Mouse (Mus musculus): ENCODE results near the gene Tesmin. TPM values are rescaled to one million over a fixed set of nuclear protein-coding genes. Genes with fewer than 3 reads are reported as not detected.

Gene Tesmin
- polyA plus RNA-seq, 1 experiment from 2014 or later, result 1.1 TPM

GRCm38 (mm10) chr19:3431969-3432368, 43.3 kb downstream of the Tesmin start:
- Histone ChIP-seq H3K9ac (ENCODE audit: low read depth, low read length) (no peak overlapping the region), H3K27ac (ENCODE audit: low read depth, low read length) (no peak overlapping the region), H3K4me2 (replicated peaks; ENCODE audit: low read depth) (no peak overlapping the region), H3K4me3 (ENCODE audit: low read depth, low read length) (no peak overlapping the region), H3K9me3 (ENCODE audit: control insufficient read depth) (no peaks in the 10 kb centered on the region), H3K27me3 (replicated peaks; ENCODE audit: control insufficient read depth, insufficient read depth, low read length) (no peaks in the 10 kb centered on the region), H3K36me3 (ENCODE audit: control insufficient read depth, insufficient read depth) (no peaks in the 10 kb centered on the region), H3K4me1 (replicated peaks; ENCODE audit: control insufficient read depth, insufficient read depth, low read length) (no peaks in the 10 kb centered on the region)
- ATAC-seq, result no peak
- TF ChIP-seq CTCF (IDR thresholded peaks at IDR 0.05; ENCODE audit: low read depth), result no peak
- 82% methylated on average over 1 of the region's 2 CpGs for WGBS

- Histone ChIP-seq H3K9ac (ENCODE audit: low read depth, low read length) (no peak overlapping the region), H3K9me3 (ENCODE audit: control insufficient read depth) (no peaks in the 10 kb centered on the region), H3K36me3 (ENCODE audit: control insufficient read depth, insufficient read depth) (no peaks in the 10 kb centered on the region), H3K4me3 (ENCODE audit: low read depth, low read length) (no peak overlapping the region), H3K27me3 (replicated peaks; ENCODE audit: control insufficient read depth, insufficient read depth, low read length) (no peaks in the 10 kb centered on the region), H3K4me2 (replicated peaks; ENCODE audit: low read depth) (no peak overlapping the region), H3K27ac (ENCODE audit: low read depth, low read length) (no peak overlapping the region), H3K4me1 (replicated peaks; ENCODE audit: control insufficient read depth, insufficient read depth, low read length) (no peaks in the 10 kb centered on the region)
- TF ChIP-seq CTCF (IDR thresholded peaks at IDR 0.05; ENCODE audit: low read depth), result no peak
- ATAC-seq, result no peak
- WGBS, result 48% methylated on average over 4 of the region's 4 CpGs
These were observed 45.5 kb downstream of the Tesmin start for GRCm38 (mm10) chr19:3434124-3434523.

- Histone ChIP-seq H3K9me3 (ENCODE audit: control insufficient read depth) (no peaks in the 10 kb centered on the region), H3K4me2 (replicated peaks; ENCODE audit: low read depth) (no peak overlapping the region), H3K4me1 (replicated peaks; ENCODE audit: control insufficient read depth, insufficient read depth, low read length) (no peaks in the 10 kb centered on the region), H3K9ac (ENCODE audit: low read depth, low read length) (no peak overlapping the region), H3K27me3 (replicated peaks; ENCODE audit: control insufficient read depth, insufficient read depth, low read length) (no peaks in the 10 kb centered on the region), H3K36me3 (ENCODE audit: control insufficient read depth, insufficient read depth) (no peaks in the 10 kb centered on the region), H3K4me3 (ENCODE audit: low read depth, low read length) (no peak overlapping the region), H3K27ac (ENCODE audit: low read depth, low read length) (no peak overlapping the region)
- no peak for TF ChIP-seq CTCF (IDR thresholded peaks at IDR 0.05; ENCODE audit: low read depth)
- ATAC-seq, result no peak
- 31% methylated on average over 4 of the region's 4 CpGs for WGBS
These were observed 46.0 kb downstream of the Tesmin start for GRCm38 (mm10) chr19:3434641-3435040.

- Histone ChIP-seq H3K9me3 (ENCODE audit: control insufficient read depth) (no peaks in the 10 kb centered on the region), H3K4me2 (replicated peaks; ENCODE audit: low read depth) (no peak overlapping the region), H3K4me1 (replicated peaks; ENCODE audit: control insufficient read depth, insufficient read depth, low read length) (no peaks in the 10 kb centered on the region), H3K27ac (ENCODE audit: low read depth, low read length) (no peak overlapping the region), H3K9ac (ENCODE audit: low read depth, low read length) (no peak overlapping the region), H3K27me3 (replicated peaks; ENCODE audit: control insufficient read depth, insufficient read depth, low read length) (no peaks in the 10 kb centered on the region), H3K4me3 (ENCODE audit: low read depth, low read length) (no peak overlapping the region), H3K36me3 (ENCODE audit: control insufficient read depth, insufficient read depth) (no peaks in the 10 kb centered on the region)
- TF ChIP-seq CTCF (IDR thresholded peaks at IDR 0.05; ENCODE audit: low read depth), result no peak
- WGBS, result 64% methylated on average over 3 of the region's 3 CpGs
- ATAC-seq, result no peak
These were observed 47.2 kb downstream of the Tesmin start for GRCm38 (mm10) chr19:3435824-3436223.

GRCm38 (mm10) chr19:3436840-3437239, 48.2 kb downstream of the Tesmin start:
- peak; percentile 73 for TF ChIP-seq CTCF (IDR thresholded peaks at IDR 0.05; ENCODE audit: low read depth)

GRCm38 (mm10) chr19:3437980-3438379, 49.3 kb downstream of the Tesmin start:
- ATAC-seq, result no peak
- WGBS, result 63% methylated on average over 5 of the region's 5 CpGs

More at GRCm38 (mm10) chr19:3436840-3437239, 48.2 kb downstream of the Tesmin start:
- Histone ChIP-seq H3K4me1 (replicated peaks; ENCODE audit: control insufficient read depth, insufficient read depth, low read length) (no peaks in the 10 kb centered on the region), H3K4me3 (ENCODE audit: low read depth, low read length) (no peak overlapping the region), H3K27me3 (replicated peaks; ENCODE audit: control insufficient read depth, insufficient read depth, low read length) (no peaks in the 10 kb centered on the region), H3K9ac (ENCODE audit: low read depth, low read length) (no peak overlapping the region), H3K36me3 (ENCODE audit: control insufficient read depth, insufficient read depth) (no peaks in the 10 kb centered on the region), H3K9me3 (ENCODE audit: control insufficient read depth) (no peaks in the 10 kb centered on the region), H3K4me2 (replicated peaks; ENCODE audit: low read depth) (no peak overlapping the region), H3K27ac (ENCODE audit: low read depth, low read length) (no peak overlapping the region)
- 58% methylated on average over 9 of the region's 9 CpGs for WGBS
- peak; percentile 36 for ATAC-seq

GRCm38 (mm10) chr19:3440667-3441066, 52.0 kb downstream of the Tesmin start:
- Histone ChIP-seq H3K9ac (ENCODE audit: low read depth, low read length) (no peak overlapping the region), H3K27me3 (replicated peaks; ENCODE audit: control insufficient read depth, insufficient read depth, low read length) (no peaks in the 10 kb centered on the region), H3K9me3 (ENCODE audit: control insufficient read depth) (no peaks in the 10 kb centered on the region), H3K27ac (ENCODE audit: low read depth, low read length) (no peak overlapping the region), H3K4me3 (ENCODE audit: low read depth, low read length) (no peak overlapping the region), H3K4me1 (replicated peaks; ENCODE audit: control insufficient read depth, insufficient read depth, low read length) (no peaks in the 10 kb centered on the region), H3K4me2 (replicated peaks; ENCODE audit: low read depth) (no peak overlapping the region), H3K36me3 (ENCODE audit: control insufficient read depth, insufficient read depth) (no peaks in the 10 kb centered on the region)
- ATAC-seq, result no peak
- 77% methylated on average over 5 of the region's 5 CpGs for WGBS
- no peak for TF ChIP-seq CTCF (IDR thresholded peaks at IDR 0.05; ENCODE audit: low read depth)

More at GRCm38 (mm10) chr19:3437980-3438379, 49.3 kb downstream of the Tesmin start:
- Histone ChIP-seq H3K27ac (ENCODE audit: low read depth, low read length) (no peak overlapping the region), H3K9me3 (ENCODE audit: control insufficient read depth) (no peaks in the 10 kb centered on the region), H3K27me3 (replicated peaks; ENCODE audit: control insufficient read depth, insufficient read depth, low read length) (no peaks in the 10 kb centered on the region), H3K4me2 (replicated peaks; ENCODE audit: low read depth) (no peak overlapping the region), H3K4me3 (ENCODE audit: low read depth, low read length) (no peak overlapping the region), H3K9ac (ENCODE audit: low read depth, low read length) (no peak overlapping the region), H3K4me1 (replicated peaks; ENCODE audit: control insufficient read depth, insufficient read depth, low read length) (no peaks in the 10 kb centered on the region), H3K36me3 (ENCODE audit: control insufficient read depth, insufficient read depth) (no peaks in the 10 kb centered on the region)
- peak; percentile 64 for TF ChIP-seq CTCF (IDR thresholded peaks at IDR 0.05; ENCODE audit: low read depth)
